Mouse (Mus musculus): Measurements from ENCODE around the gene Irx2. TPM values are rescaled to one million over a fixed set of nuclear protein-coding genes. Genes with fewer than 3 reads are reported as not detected.

Gene Irx2
- polyA plus RNA-seq, 1 experiment: not detected

- TF ChIP-seq CTCF (IDR thresholded peaks at IDR 0.05; ENCODE audit: low read depth, low read length): peak; percentile 33; the same call in 1 of the 2 replicates
- no peak for TF ChIP-seq POLR2A (IDR thresholded peaks at IDR 0.05; ENCODE audit: borderline replicate concordance, low read depth, low read length)
- Histone ChIP-seq H3K4me1 (ENCODE audit: control insufficient read depth, insufficient read depth, low read length) (no peaks in the 10 kb centered on the region), H3K4me3 (ENCODE audit: insufficient read depth, low read length) (peak overlapping the region; percentile 33; the same call in 1 of the 2 replicates), H3K27ac (ENCODE audit: insufficient read depth, low read depth, low read length) (no peak overlapping the region)
Measured at GRCm38 (mm10) chr13:72625236-72625950, 3.2 kb upstream of the Irx2 start.

DNA sequence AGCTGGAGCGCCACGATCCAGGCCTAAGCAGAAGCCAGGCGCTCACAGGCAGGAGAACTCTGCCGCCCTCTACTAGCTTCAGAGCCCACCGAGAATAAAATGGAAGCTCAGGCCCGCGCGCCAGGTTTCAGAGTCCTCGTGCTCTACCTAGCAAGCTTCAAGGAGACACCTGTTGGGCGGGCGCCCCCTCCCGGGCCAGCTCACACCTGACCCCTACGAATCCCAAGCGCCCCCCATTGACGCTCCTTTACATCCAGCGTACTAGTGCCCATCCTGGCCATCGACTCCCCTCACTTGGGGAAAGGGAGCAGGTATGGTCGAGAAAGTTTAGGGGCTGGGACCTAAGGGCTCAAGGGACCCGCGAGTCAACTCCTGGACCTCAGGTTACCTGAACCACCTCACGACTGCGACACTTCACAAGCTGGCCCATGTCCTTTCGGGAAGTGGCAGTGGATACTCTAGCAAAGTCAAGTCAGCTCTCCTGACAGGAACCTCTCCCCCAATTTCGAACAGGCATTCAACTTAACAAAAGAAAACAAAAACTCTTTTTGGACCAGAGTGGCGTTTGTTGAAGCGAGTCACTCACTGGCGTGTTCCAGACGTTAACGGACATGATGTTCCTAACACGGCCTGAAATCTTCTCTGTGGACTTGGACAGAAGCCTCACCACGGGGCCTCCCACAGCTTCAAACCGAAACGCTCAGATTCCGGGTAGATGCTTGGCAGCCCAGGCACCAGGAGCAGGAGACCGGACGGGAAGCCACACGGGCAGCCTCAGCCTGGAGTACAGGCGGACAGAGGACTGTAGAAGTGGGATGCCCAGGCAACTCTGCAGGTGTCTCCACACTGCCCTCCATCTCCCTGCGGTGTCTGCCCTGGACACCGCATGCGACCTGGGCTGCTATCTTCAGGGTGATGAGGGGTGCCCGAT, 964 bp upstream of the Irx2 start:
- H3K4me3 ChIP-seq (ENCODE audit: insufficient read depth, low read length): peak overlapping the region; percentile 48
- TF ChIP-seq CTCF (IDR thresholded peaks at IDR 0.05; ENCODE audit: low read depth, low read length) (no peak), POLR2A (IDR thresholded peaks at IDR 0.05; ENCODE audit: borderline replicate concordance, low read depth, low read length) (no peak)
- no peaks in the 10 kb centered on the region for H3K4me1 ChIP-seq (ENCODE audit: control insufficient read depth, insufficient read depth, low read length)
- no peak overlapping the region for H3K27ac ChIP-seq (ENCODE audit: insufficient read depth, low read depth, low read length)

DNA sequence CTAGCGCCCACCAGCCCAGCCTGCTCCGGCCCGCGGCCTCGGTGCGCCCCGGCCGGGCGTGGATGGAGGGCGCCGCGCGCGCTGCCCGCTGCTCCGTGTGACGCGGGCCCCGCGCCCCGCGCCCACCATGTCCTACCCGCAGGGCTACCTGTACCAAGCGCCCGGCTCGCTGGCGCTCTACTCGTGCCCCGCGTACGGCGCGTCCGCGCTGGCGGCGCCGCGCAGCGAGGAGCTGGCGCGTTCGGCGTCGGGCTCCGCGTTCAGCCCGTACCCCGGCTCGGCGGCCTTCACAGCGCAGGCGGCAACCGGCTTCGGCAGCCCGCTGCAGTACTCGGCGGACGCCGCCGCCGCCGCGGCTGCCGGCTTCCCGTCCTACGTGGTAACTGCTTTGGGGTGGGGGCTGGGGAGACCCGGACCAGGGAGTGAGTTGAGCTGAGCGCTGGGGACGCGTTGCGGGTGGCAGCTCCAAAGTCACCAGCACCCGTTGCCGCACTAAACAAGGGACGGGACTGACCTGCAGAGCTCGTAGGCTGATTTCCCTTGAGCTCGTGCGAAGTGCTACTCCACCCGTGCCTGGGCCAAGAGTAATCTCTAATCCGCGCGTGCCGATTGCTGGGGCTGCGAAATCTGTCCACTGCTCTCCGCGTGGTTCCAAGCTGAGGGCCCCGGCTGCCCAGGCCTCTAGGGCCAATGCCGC, 463 bp downstream of the Irx2 start:
- Histone ChIP-seq H3K4me1 (ENCODE audit: control insufficient read depth, insufficient read depth, low read length) (no peaks in the 10 kb centered on the region), H3K27ac (ENCODE audit: insufficient read depth, low read depth, low read length) (no peak overlapping the region), H3K4me3 (ENCODE audit: insufficient read depth, low read length) (peak overlapping the region; percentile 48)
- TF ChIP-seq CTCF (IDR thresholded peaks at IDR 0.05; ENCODE audit: low read depth, low read length) (no peak), POLR2A (IDR thresholded peaks at IDR 0.05; ENCODE audit: borderline replicate concordance, low read depth, low read length) (no peak)

DNA sequence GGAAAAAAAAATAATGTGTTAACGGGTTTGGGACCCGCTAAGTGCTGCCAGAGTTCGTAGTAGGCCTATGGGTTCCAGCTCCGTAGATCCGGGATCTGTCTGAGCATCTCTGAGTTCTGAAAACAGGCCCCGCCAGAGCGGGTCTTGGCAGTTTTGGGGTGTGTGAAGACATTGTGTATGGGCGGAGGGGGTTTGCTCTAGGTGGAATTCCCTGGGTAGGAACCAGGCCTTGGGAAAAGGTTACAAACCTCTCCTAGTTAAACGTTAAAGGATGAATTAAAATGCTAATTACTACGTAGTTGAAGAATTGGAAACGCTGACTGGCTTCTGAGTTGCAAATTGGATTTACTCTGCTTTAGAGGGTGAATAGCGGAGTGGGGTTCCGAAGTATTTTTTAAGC, 1.2 kb downstream of the Irx2 start:
- TF ChIP-seq CTCF (IDR thresholded peaks at IDR 0.05; ENCODE audit: low read depth, low read length) (no peak), POLR2A (IDR thresholded peaks at IDR 0.05; ENCODE audit: borderline replicate concordance, low read depth, low read length) (no peak)

GRCm38 (mm10) chr13:72630501-72631372, 2.1 kb downstream of the Irx2 start:
- no peak for TF ChIP-seq CTCF (IDR thresholded peaks at IDR 0.05; ENCODE audit: low read depth, low read length)
- TF ChIP-seq POLR2A (IDR thresholded peaks at IDR 0.05; ENCODE audit: borderline replicate concordance, low read depth, low read length): no peak

More for the DNA sequence above, 1.2 kb downstream of the Irx2 start:
- H3K4me3 ChIP-seq (ENCODE audit: insufficient read depth, low read length): peak overlapping the region; percentile 15; the same call in 1 of the 2 replicates
- H3K27ac ChIP-seq (ENCODE audit: insufficient read depth, low read depth, low read length): no peak overlapping the region
- H3K4me1 ChIP-seq (ENCODE audit: control insufficient read depth, insufficient read depth, low read length): no peaks in the 10 kb centered on the region

GRCm38 (mm10) chr13:72631373-72632021, 2.9 kb downstream of the Irx2 start:
- no peaks in the 10 kb centered on the region for H3K4me1 ChIP-seq (ENCODE audit: control insufficient read depth, insufficient read depth, low read length)
- H3K27ac ChIP-seq (ENCODE audit: insufficient read depth, low read depth, low read length): no peak overlapping the region
- H3K4me3 ChIP-seq (ENCODE audit: insufficient read depth, low read length): peak overlapping the region; percentile 10; the same call in 1 of the 2 replicates
- TF ChIP-seq CTCF (IDR thresholded peaks at IDR 0.05; ENCODE audit: low read depth, low read length) (no peak), POLR2A (IDR thresholded peaks at IDR 0.05; ENCODE audit: borderline replicate concordance, low read depth, low read length) (no peak)

More at GRCm38 (mm10) chr13:72630501-72631372, 2.1 kb downstream of the Irx2 start:
- H3K4me3 ChIP-seq (ENCODE audit: insufficient read depth, low read length): peak overlapping the region; percentile 10; the same call in 1 of the 2 replicates
- no peaks in the 10 kb centered on the region for H3K4me1 ChIP-seq (ENCODE audit: control insufficient read depth, insufficient read depth, low read length)
- no peak overlapping the region for H3K27ac ChIP-seq (ENCODE audit: insufficient read depth, low read depth, low read length)

DNA sequence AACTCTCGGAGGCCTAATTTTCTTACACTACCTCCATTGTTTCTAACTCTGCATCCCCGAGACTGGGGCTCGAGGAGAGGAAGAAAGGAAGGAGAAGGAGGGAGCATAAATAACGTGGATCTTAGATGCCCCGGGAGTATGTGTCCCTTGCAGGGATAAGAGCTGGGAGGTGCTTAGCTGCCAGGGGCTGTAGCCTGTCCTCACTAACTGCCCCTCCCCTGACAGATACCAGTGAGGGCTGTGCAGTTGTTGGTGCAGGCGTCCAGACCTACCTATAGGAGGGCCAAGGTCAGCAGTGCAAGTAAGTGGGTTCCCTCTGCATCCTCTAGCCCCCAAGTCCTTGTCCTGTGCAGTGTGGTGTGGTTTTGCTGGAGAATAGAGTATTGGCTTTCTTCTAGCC, 3.7 kb downstream of the Irx2 start:
- no peak for TF ChIP-seq CTCF (IDR thresholded peaks at IDR 0.05; ENCODE audit: low read depth, low read length)
- TF ChIP-seq POLR2A (IDR thresholded peaks at IDR 0.05; ENCODE audit: borderline replicate concordance, low read depth, low read length): no peak
- Histone ChIP-seq H3K27ac (ENCODE audit: insufficient read depth, low read depth, low read length) (no peak overlapping the region), H3K4me3 (ENCODE audit: insufficient read depth, low read length) (no peak overlapping the region), H3K4me1 (ENCODE audit: control insufficient read depth, insufficient read depth, low read length) (no peaks in the 10 kb centered on the region)

DNA sequence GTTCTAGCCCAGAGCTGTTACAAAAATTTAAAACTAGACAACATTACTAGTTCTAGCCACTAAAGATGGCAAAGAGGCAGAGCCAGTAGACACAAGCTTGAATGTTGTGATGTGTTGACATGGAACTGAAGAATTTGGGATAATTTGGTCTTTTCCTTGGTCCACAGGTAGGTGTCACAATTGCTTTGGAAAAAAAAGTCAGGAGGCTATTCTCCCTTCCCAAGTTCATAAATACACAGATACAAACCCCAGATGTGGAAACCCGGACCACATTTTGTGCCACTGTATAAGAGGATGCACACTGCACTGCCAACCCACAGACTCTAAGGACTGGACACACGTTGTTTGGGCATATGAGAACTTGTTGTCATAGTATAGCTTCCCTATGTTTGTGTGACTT, 4.5 kb downstream of the Irx2 start:
- no peak overlapping the region for H3K4me3 ChIP-seq (ENCODE audit: insufficient read depth, low read length)
- TF ChIP-seq POLR2A (IDR thresholded peaks at IDR 0.05; ENCODE audit: borderline replicate concordance, low read depth, low read length) (no peak), CTCF (IDR thresholded peaks at IDR 0.05; ENCODE audit: low read depth, low read length) (no peak)
- no peak overlapping the region for H3K27ac ChIP-seq (ENCODE audit: insufficient read depth, low read depth, low read length)
- no peaks in the 10 kb centered on the region for H3K4me1 ChIP-seq (ENCODE audit: control insufficient read depth, insufficient read depth, low read length)

Data from bone marrow macrophage, adult 2 months (primary cell).